Mouse (Mus musculus): ENCODE data around the gene Ank3. TPM values are rescaled to one million over a fixed set of nuclear protein-coding genes. Genes with fewer than 3 reads are reported as not detected.

The Ank3 gene
- total and polyA plus RNA-seq, 2 experiments from 2014 or later = 56.7 to 267 TPM

- H3K4me3 ChIP-seq (ENCODE audit: low read depth, low read length) = no peak overlapping the region
- H3K27ac ChIP-seq (ENCODE audit: low read depth, low read length) = no peak overlapping the region
- ATAC-seq (no peak), DNase-seq (no peak)
- H3K36me3 ChIP-seq (ENCODE audit: insufficient read depth) = no peaks in the 10 kb centered on the region
- WGBS = 92% methylated on average over 3 of the region's 3 CpGs
- no peak for TF ChIP-seq CTCF (IDR thresholded peaks at IDR 0.05; ENCODE audit: low read depth)
- no peaks in the 10 kb centered on the region for H3K9me3 ChIP-seq (ENCODE audit: low read length)
- H3K9ac ChIP-seq = no peak overlapping the region
- H3K4me2 ChIP-seq (ENCODE audit: low read depth) = no peak overlapping the region
- no peaks in the 10 kb centered on the region for H3K27me3 ChIP-seq (ENCODE audit: insufficient read depth, low read length)
- H3K4me1 ChIP-seq (ENCODE audit: insufficient read depth) = peaks cover 6% of the 10 kb centered on the region; the same call in 1 of the 2 replicates
These were observed 143.9 kb downstream of the Ank3 start for GRCm38 (mm10) chr10:69542439-69542838.

DNA sequence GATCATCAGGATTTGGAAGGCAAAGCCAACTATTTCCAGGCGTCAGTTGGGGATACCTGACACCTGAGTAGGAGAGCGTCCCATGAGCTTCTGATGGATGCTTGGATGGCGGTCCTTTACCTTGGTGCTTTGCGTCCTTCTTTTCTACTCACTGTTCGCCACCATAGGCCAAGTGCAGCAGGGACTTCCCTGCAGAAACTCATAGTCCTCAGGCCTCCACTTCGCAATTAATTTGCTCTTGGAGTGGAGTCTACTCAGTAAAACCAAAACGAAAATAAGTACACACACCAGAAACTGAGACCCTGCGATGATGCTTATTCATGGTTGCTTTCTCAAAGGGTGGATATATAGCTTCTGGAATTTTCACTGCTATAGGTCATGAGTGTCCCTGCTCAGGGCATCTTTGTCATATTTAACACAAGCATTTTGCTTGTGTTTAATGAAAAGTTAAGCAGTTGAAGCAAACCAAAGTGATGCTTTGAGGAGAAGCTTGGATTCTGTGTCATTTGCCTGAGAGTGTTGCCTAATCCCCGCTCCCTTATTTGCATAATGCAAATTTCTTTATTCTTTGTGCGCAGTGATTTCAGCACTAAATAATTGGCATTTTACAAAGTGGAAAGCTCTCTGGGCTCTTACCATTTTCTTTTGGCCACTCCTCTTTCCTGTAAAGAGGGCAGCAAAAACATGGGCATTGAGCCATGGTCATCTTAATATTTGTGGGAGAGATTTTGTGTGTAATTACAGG is 145.5 kb downstream of the Ank3 start:
- no peaks in the 10 kb centered on the region for H3K4me1 ChIP-seq (ENCODE audit: insufficient read depth)
- DNase-seq (no peak), ATAC-seq (no peak)
- no peak for TF ChIP-seq CTCF (IDR thresholded peaks at IDR 0.05; ENCODE audit: low read depth)
- no peak overlapping the region for H3K4me3 ChIP-seq (ENCODE audit: low read depth, low read length)
- no peak overlapping the region for H3K27ac ChIP-seq (ENCODE audit: low read depth, low read length)
- no peaks in the 10 kb centered on the region for H3K36me3 ChIP-seq (ENCODE audit: insufficient read depth)
- H3K9ac ChIP-seq = no peak overlapping the region
- WGBS = 69% methylated on average over 10 of the region's 10 CpGs
- no peaks in the 10 kb centered on the region for H3K9me3 ChIP-seq (ENCODE audit: low read length)
- H3K4me2 ChIP-seq (ENCODE audit: low read depth) = no peak overlapping the region
- H3K27me3 ChIP-seq (ENCODE audit: insufficient read depth, low read length) = no peaks in the 10 kb centered on the region

- TF ChIP-seq CTCF (IDR thresholded peaks at IDR 0.05; ENCODE audit: low read depth) = no peak
- no peaks in the 10 kb centered on the region for H3K9me3 ChIP-seq (ENCODE audit: low read length)
- H3K4me3 ChIP-seq (ENCODE audit: low read depth, low read length) = no peak overlapping the region
- H3K27me3 ChIP-seq (ENCODE audit: insufficient read depth, low read length) = no peaks in the 10 kb centered on the region
- no peak overlapping the region for H3K9ac ChIP-seq
- no peak overlapping the region for H3K27ac ChIP-seq (ENCODE audit: low read depth, low read length)
- no peaks in the 10 kb centered on the region for H3K4me1 ChIP-seq (ENCODE audit: insufficient read depth)
- ATAC-seq (no peak), DNase-seq (no peak)
- no peak overlapping the region for H3K4me2 ChIP-seq (ENCODE audit: low read depth)
- 49% methylated on average over 7 of the region's 7 CpGs for WGBS
- no peaks in the 10 kb centered on the region for H3K36me3 ChIP-seq (ENCODE audit: insufficient read depth)
These were observed 146.1 kb downstream of the Ank3 start for GRCm38 (mm10) chr10:69544653-69545052.

- Histone ChIP-seq H3K4me1 (ENCODE audit: insufficient read depth) (no peaks in the 10 kb centered on the region), H3K9me3 (ENCODE audit: low read length) (no peaks in the 10 kb centered on the region), H3K27me3 (ENCODE audit: insufficient read depth, low read length) (no peaks in the 10 kb centered on the region), H3K4me2 (ENCODE audit: low read depth) (no peak overlapping the region), H3K9ac (no peak overlapping the region), H3K27ac (ENCODE audit: low read depth, low read length) (no peak overlapping the region), H3K4me3 (ENCODE audit: low read depth, low read length) (no peak overlapping the region), H3K36me3 (ENCODE audit: insufficient read depth) (no peaks in the 10 kb centered on the region)
- TF ChIP-seq CTCF (IDR thresholded peaks at IDR 0.05; ENCODE audit: low read depth) = no peak
- no peak for ATAC-seq
- 69% methylated on average over 3 of the region's 3 CpGs for WGBS
- DNase-seq = no peak
These were observed 147.4 kb downstream of the Ank3 start for GRCm38 (mm10) chr10:69545936-69546335.

DNA sequence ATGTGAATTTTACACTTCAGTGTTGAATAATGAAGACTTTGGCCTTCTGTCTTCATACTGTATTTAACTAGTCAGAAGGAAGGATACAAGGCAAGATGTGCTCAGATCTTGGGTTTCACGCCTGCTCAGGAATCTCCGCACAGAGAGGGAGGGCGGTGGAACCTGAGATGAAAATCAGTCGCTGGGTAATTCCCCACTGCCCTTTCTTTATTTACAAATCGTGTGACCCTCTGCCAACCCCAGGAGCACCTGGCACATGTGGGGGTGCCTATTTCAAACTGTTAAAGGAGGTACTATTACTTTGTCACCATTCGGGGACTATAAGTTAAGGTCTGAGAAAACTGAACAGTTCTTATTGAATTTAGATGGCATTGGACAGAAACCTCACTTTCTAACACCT is 148.1 kb downstream of the Ank3 start:
- 89% methylated on average over 6 of the region's 6 CpGs for WGBS
- no peaks in the 10 kb centered on the region for H3K36me3 ChIP-seq (ENCODE audit: insufficient read depth)
- no peak overlapping the region for H3K9ac ChIP-seq
- DNase-seq (no peak), ATAC-seq (no peak)
- H3K27me3 ChIP-seq (ENCODE audit: insufficient read depth, low read length) = no peaks in the 10 kb centered on the region
- H3K4me2 ChIP-seq (ENCODE audit: low read depth) = no peak overlapping the region
- no peak for TF ChIP-seq CTCF (IDR thresholded peaks at IDR 0.05; ENCODE audit: low read depth)
- H3K9me3 ChIP-seq (ENCODE audit: low read length) = no peaks in the 10 kb centered on the region
- no peak overlapping the region for H3K27ac ChIP-seq (ENCODE audit: low read depth, low read length)
- no peak overlapping the region for H3K4me3 ChIP-seq (ENCODE audit: low read depth, low read length)
- H3K4me1 ChIP-seq (ENCODE audit: insufficient read depth) = no peaks in the 10 kb centered on the region

- 81% methylated on average over 3 of the region's 3 CpGs for WGBS
- TF ChIP-seq CTCF (IDR thresholded peaks at IDR 0.05; ENCODE audit: low read depth) = no peak
- no peak overlapping the region for H3K4me3 ChIP-seq (ENCODE audit: low read depth, low read length)
These were observed 150.2 kb downstream of the Ank3 start for GRCm38 (mm10) chr10:69548771-69549170.

DNA sequence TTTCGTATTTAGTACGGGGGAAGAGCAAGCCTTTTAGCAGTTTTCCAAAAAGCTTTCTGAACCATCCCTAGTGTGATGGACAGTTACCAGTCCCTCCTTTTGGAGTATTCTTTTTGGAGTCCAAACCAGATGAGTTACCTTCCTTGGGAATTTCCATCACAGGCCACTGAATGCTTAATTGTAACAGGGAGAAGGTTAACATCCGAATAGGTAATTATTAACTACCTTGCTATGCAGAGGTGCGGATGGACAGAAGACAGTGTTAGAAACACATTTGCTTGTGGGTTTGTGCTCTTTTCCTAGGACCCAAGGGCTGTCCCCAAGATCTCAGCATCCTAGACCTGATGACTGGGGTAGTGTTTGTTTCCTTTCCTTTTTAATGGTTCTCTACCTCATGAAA is 150.6 kb downstream of the Ank3 start:
- no peaks in the 10 kb centered on the region for H3K27me3 ChIP-seq (ENCODE audit: insufficient read depth, low read length)
- DNase-seq (no peak), ATAC-seq (no peak)
- no peaks in the 10 kb centered on the region for H3K4me1 ChIP-seq (ENCODE audit: insufficient read depth)
- no peak for TF ChIP-seq CTCF (IDR thresholded peaks at IDR 0.05; ENCODE audit: low read depth)
- H3K4me2 ChIP-seq (ENCODE audit: low read depth) = no peak overlapping the region
- no peak overlapping the region for H3K9ac ChIP-seq
- 96% methylated on average over 4 of the region's 4 CpGs for WGBS
- H3K36me3 ChIP-seq (ENCODE audit: insufficient read depth) = no peaks in the 10 kb centered on the region
- no peaks in the 10 kb centered on the region for H3K9me3 ChIP-seq (ENCODE audit: low read length)
- H3K27ac ChIP-seq (ENCODE audit: low read depth, low read length) = no peak overlapping the region
- no peak overlapping the region for H3K4me3 ChIP-seq (ENCODE audit: low read depth, low read length)

More at GRCm38 (mm10) chr10:69548771-69549170, 150.2 kb downstream of the Ank3 start:
- Histone ChIP-seq H3K36me3 (ENCODE audit: insufficient read depth) (no peaks in the 10 kb centered on the region), H3K4me2 (ENCODE audit: low read depth) (no peak overlapping the region), H3K27ac (ENCODE audit: low read depth, low read length) (no peak overlapping the region), H3K9me3 (ENCODE audit: low read length) (no peaks in the 10 kb centered on the region), H3K4me1 (ENCODE audit: insufficient read depth) (no peaks in the 10 kb centered on the region), H3K9ac (no peak overlapping the region), H3K27me3 (ENCODE audit: insufficient read depth, low read length) (no peaks in the 10 kb centered on the region)
- DNase-seq = no peak
- ATAC-seq = no peak

Measured in forebrain, postnatal 0 days (tissue).